Mouse (Mus musculus) embryonic fibroblast, embryonic 13.5 days (primary cell): Measurements from ENCODE around the gene Pira2. TPM values are rescaled to one million over a fixed set of nuclear protein-coding genes. Genes with fewer than 3 reads are reported as not detected.
"Not testable (repeated sequence)": the region's sequence is repeated elsewhere in the genome, so short reads cannot be mapped to it uniquely, and the experiment has no call there.

Experiments
- H3K27ac ChIP-seq: 2 replicates; pipeline ENCODE4 v1.5.1; 2012; ENCODE audit warnings: low read length, control low read depth, inconsistent platforms; ENCODE audit not compliant: insufficient read depth
- H3K4me1 ChIP-seq: 2 replicates; pipeline ENCODE4 v1.6.1; 2011; ENCODE audit warnings: low read length; ENCODE audit not compliant: control insufficient read depth, insufficient read depth
- H3K4me3 ChIP-seq: 2 replicates; pipeline ENCODE4 v1.5.1; 2011; ENCODE audit warnings: mild to moderate bottlenecking, control low read depth, low read length; ENCODE audit not compliant: insufficient read depth
- polyA plus RNA-seq: library from polyadenylated mRNA; stranded (reverse); fragments of >200 nt; gene quantifications from 2 replicates; pipeline ENCODE4 v1.2.4, GENCODE M21; 2011; ENCODE audit warnings: low read depth; ENCODE audit not compliant: missing spikeins, insufficient read length

Pira2 gene
- 0.42 TPM in 1 of 2 replicates, not detected in the other for polyA plus RNA-seq

- H3K4me3 ChIP-seq, H3K27ac ChIP-seq, H3K4me1 ChIP-seq: not testable (repeated sequence)
Measured at GRCm38 (mm10) chr7:3844951-3845350, at the start of gene Pira2. Gene Pira2, minus strand, starts transcription at chr7:3845051.

- not testable (repeated sequence) for H3K27ac ChIP-seq
Measured at GRCm38 (mm10) chr7:3875032-3875431, 30.2 kb upstream of the Pira2 start.

DNA sequence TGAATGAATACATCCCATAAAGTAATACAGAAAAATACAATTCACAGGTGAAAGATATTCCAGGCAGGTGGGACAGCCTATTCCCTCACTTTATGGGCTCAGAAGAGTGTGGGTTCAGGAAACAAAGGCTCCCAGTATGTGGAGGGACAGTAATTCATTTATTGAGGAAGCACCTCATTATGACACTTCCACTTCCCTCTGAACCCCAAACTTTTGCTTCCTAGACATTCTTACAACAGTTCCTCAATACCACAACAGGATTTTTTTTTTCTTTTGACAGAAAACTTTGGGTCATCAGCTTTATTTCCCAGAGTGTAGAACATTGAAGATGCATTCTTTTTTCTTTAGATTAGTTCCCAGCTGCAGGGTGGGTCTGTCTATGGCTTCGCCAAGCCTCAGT lies 7.0 kb downstream of the Pira2 start:
- not testable (repeated sequence) for H3K27ac ChIP-seq, H3K4me3 ChIP-seq, H3K4me1 ChIP-seq

More at GRCm38 (mm10) chr7:3875032-3875431, 30.2 kb upstream of the Pira2 start:
- H3K4me3 ChIP-seq, H3K4me1 ChIP-seq: not testable (repeated sequence)

DNA sequence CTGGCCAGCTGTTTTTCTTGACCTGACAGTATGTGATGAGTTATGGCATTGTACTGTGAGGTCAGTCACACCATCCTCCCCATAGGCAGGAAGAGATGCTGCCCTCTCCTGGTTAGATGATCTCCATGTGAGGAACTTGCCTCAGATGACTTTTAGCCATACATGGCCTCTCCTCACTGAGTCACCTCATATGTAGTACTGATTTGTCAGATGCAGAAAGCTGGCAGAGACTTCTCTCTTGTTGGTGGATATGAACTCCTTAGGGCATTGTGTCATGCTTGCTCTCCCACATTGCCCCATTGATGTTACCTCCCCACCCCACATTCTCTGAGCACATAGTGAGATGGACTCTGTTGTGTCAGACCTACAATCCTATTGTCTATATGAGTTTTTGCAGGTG lies 14.2 kb downstream of the Pira2 start:
- not testable (repeated sequence) for H3K4me3 ChIP-seq, H3K4me1 ChIP-seq, H3K27ac ChIP-seq

DNA sequence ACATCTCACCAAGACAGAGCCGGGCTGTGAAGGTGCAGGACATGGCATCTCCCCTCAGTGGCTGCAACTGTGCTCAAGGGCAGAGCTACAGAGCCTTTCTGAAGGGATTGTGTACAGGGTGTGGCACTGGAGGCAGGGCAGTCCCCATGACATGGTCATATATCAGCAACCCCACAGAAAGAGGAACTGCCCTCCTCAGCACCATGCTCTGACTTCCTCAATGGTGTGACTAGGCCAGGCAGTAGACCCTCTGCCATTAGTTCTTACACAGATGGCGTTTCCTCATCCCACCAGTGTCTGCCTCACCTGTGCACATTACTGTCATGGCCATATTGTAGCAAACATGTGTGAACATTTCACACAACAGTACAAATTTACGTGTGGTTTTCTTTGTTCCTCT lies 19.3 kb downstream of the Pira2 start, which contains the start of gene Gm15448:
Gene Gm15448, minus strand, starts transcription at position 89 of the 400 bp plus-strand sequence.
- H3K27ac ChIP-seq, H3K4me1 ChIP-seq, H3K4me3 ChIP-seq: not testable (repeated sequence)

GRCm38 (mm10) chr7:3811912-3812311 lies 32.9 kb downstream of the Pira2 start:
- H3K27ac ChIP-seq, H3K4me3 ChIP-seq, H3K4me1 ChIP-seq: not testable (repeated sequence)

- H3K4me1 ChIP-seq, H3K27ac ChIP-seq, H3K4me3 ChIP-seq: not testable (repeated sequence)
Measured at GRCm38 (mm10) chr7:3802935-3803334, 41.9 kb downstream of the Pira2 start.

GRCm38 (mm10) chr7:3799940-3800339 lies 44.9 kb downstream of the Pira2 start:
- H3K4me3 ChIP-seq, H3K27ac ChIP-seq, H3K4me1 ChIP-seq: not testable (repeated sequence)

DNA sequence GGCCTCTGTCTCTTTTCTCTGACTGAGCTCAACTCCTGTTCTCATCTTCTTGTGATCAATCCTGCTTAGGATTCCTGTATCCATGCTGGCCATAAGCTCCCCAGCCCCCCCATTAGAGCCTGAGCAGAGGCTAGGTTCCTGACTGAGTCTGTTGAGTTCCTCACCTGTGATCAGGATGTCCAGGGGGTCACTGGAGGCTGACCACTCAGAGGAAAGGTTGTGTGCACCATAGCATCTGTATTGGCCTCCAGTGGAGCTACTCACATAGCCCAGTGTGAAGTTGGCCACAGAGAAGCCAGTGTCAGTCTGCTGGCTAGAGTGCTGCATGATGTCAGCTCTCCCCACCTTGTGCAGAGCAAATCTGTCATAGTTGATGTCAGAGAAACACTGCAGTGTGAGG lies 48.6 kb downstream of the Pira2 start:
- H3K27ac ChIP-seq, H3K4me3 ChIP-seq, H3K4me1 ChIP-seq: not testable (repeated sequence)

Other genes starting within 250 kb of the Pira2 start
- 0.37 TPM in 1 of 2 replicates, not detected in the other for gene Oscar, start 228.9 kb downstream of the Pira2 start, polyA plus RNA-seq
- gene Ndufa3, start 227.7 kb downstream of the Pira2 start, polyA plus RNA-seq, result 386 and 396 TPM in 2 replicates
- gene Tfpt, start 215.1 kb downstream of the Pira2 start, polyA plus RNA-seq, result 13.7 and 17.3 TPM in 2 replicates
- 42.2 and 51.8 TPM in 2 replicates for gene Prpf31, start 215.1 kb downstream of the Pira2 start, polyA plus RNA-seq
- 68.8 and 82.0 TPM in 2 replicates for gene Cnot3, start 199.8 kb downstream of the Pira2 start, polyA plus RNA-seq
- gene Leng1, start 179.2 kb downstream of the Pira2 start, polyA plus RNA-seq, result 8.0 and 9.8 TPM in 2 replicates
- gene Tmc4, start 167.5 kb downstream of the Pira2 start, polyA plus RNA-seq, result 10.5 and 10.7 TPM in 2 replicates
- 81.5 and 85.6 TPM in 2 replicates for gene Tsen34, start 152.2 kb downstream of the Pira2 start, polyA plus RNA-seq
- gene Mboat7, start 151.5 kb downstream of the Pira2 start, polyA plus RNA-seq, result 82.2 and 94.6 TPM in 2 replicates
- gene Rps9, start 141.1 kb downstream of the Pira2 start, polyA plus RNA-seq, result 1,255 and 1,395 TPM in 2 replicates
- 0.79 TPM in 1 of 2 replicates, not detected in the other for gene Pirb, start 124.7 kb downstream of the Pira2 start, polyA plus RNA-seq
- gene Gm15448, start 19.4 kb downstream of the Pira2 start, polyA plus RNA-seq, result not detected in 2 replicates
- not detected in 2 replicates for gene Gm14548, start 53.1 kb upstream of the Pira2 start, polyA plus RNA-seq
- not detected in 2 replicates for gene Lilra6, start 70.5 kb upstream of the Pira2 start, polyA plus RNA-seq
- 0.65 TPM in 1 of 2 replicates, not detected in the other for gene Lair1, start 218.2 kb upstream of the Pira2 start, polyA plus RNA-seq